Mouse (Mus musculus) heart, postnatal 36 days (tissue): ENCODE measurements around the gene Gm14214. TPM values are rescaled to one million over a fixed set of nuclear protein-coding genes. Genes with fewer than 3 reads are reported as not detected.

Experiments used
- DNase-seq, 2 experiments: peaks; one replicate each; pipeline ENCODE4 v3.0.0; 2021 to 2022
- intact Hi-C: fragments of 180-260 bp; cut with DNase I; formaldehyde crosslinking; loops from one replicate; pipeline ENCODE4 v1.15.1; 2025
- total RNA-seq, 2 experiments: library from RNA; stranded (reverse); gene quantifications; 2 replicates each; pipeline ENCODE4 v1.2.3; 2021

Gene Gm14214
- not detected for total RNA-seq

DNA sequence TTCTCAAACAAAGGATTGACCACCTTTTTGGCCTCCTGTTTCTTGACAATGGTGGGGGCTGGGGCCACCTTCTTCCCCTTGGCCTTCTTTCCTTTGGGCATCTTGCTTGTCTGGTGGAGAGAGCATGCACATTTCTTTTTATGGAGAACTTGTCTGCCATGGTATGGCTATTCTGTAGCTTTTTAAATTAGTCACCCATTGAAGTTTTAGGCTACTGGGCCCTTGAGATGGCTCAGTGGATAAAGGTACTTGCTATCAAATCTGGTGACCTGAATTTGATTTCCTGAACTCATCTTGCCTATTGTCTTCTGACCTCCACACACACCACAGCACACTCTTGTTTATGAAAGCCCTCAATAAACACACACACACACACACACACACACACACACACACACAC lies at the start of gene Gm14214:
Gm14214 (minus strand) TSS at position 101 of the 400 bp plus-strand sequence.
- DNase-seq: no peak
- intact Hi-C loops: no loop called here

DNA sequence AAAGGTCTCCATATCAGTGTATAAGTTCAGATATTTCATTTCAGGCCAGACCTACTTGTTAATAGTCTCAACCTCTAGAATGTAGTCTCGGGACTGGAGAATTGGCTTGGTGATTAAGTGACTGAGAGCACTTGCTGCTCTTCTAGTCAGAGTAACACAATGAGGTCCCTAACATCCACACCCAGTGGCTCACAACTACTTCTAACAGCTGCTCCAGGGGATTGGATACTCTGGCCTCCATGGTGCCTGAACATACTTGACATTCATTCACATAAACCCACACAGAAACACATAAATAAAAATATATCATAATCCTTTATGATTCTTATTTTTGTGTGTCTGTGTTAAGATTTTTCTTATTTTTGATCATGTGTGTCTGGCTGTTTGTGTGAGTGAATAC lies 48.8 kb upstream of the Gm14214 start:
- intact Hi-C loops: loop anchor here (5.0 kb wide), 1 partner anchor 34 kb away; no protein-coding TSS in a partner anchor
- DNase-seq: no peak

DNA sequence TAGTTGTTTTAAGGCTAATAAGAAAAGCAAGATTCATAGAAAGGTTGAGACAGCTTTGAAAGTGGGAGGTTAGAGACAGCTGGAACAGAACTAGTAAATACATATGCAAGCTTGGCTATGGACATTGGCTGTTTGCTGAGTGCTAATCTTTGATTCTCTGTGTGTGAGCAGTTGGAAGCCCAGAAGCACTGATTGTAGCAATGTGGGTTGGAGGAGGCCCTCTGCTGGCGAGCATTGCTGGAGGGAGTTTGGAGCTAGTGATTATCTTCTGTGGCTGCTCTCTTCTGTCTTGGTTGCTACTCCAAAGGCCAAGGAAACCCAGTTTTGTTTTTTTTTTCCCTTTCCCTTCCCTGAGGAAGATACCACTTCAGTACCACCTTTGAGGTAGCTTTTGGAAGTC lies 48.0 kb upstream of the Gm14214 start:
- intact Hi-C loops: loop anchor here (2.0 to 5.0 kb wide), 2 partner anchors 25 to 35 kb away; no protein-coding TSS in a partner anchor
- DNase-seq: peak in 1 of 2 experiments; percentile 45

DNA sequence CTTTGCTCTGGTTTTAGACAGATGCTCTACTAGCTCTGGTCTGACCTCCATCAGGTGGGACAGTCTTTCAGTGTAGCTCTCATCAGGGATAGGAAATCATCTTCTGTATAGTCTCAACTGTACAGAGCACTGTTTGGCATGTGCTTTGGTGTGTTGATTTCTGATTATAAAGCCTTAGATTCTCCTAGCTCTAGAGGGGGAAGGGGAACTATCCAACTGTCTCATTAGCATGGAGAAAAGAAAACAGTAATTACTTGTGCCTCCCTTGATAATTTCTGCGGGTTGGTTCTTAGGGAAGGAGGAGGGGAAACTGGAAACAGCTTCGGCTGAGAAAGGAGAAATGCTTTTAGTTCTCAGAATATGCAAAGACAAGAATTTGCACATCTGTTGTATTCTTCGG lies 47.3 kb upstream of the Gm14214 start:
- intact Hi-C loops: loop anchor here (2.0 to 5.0 kb wide), 2 partner anchors 24 to 35 kb away; no protein-coding TSS in a partner anchor
- DNase-seq: no peak

DNA sequence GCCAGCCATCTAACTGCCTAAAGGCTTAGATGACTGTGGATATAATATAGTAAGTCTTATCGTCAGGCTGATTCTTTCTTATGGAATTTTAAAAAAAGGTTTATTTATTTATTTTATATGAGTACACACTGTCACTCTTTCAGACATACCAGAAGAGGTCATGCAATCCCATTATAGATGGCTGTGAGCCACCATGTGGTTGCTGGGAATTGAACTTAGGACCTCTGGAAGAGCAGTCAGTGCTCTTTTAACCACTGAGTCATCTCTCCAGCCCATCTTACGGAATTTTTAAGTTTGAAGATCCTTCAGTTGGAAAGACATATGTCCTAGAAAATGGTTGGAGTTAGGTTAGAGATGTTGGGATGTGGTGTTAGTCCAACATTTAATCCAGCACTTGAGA lies 43.6 kb upstream of the Gm14214 start:
- intact Hi-C loops: no loop called here
- no peak for DNase-seq

DNA sequence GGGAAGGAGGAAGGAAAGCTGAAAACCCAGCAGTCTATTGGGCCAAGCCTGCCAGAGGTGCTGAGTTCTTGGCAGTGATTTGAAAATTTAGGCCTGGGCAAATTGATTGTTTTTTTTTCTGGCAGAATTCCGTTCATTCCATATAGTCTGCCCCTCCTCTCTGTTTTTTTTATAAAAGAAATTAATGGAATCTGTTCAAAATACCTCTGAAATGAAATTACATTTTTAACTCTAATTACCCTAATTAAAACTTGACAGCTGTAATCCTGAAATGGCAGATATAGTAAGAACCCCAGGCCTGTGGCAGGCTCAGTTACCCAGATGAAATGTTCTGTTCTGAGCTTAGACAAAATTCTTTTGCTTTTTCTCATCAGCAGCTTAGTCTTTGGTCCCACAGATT lies 41.0 kb upstream of the Gm14214 start:
- intact Hi-C loops: no loop called here
- DNase-seq: no peak

DNA sequence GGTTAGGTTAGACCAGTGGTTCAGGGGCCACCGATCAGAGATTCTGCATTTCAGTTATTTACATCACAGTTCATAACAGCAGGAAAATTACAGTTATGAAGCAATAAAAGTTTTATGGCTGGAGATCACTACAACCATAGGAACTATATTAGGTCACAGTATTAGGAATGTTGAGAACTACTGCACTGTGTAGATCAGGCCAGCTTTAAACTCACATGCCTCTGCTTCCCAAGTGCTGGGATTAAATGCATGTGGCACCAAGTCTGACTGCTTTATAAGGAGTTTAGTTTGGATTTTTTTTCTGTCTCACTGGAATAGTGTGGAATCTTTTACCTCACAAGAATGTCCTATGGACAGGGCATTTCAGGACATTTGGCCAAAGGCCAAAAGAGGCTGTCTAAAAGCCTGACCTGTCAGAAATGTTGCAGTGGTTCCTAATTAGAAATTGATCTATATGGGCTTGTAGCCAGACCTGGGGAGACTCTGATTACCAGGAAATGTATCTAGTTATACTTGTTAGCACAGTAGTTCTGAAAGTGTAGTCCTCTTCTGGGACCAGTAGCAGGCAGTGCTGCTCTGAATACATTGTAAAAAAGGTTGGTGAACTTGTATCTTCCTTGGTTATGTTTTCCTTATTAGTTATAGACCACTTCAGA lies 39.4 kb upstream of the Gm14214 start:
- peak; percentile 23 to 45 for DNase-seq
- intact Hi-C loops: no loop called here

DNA sequence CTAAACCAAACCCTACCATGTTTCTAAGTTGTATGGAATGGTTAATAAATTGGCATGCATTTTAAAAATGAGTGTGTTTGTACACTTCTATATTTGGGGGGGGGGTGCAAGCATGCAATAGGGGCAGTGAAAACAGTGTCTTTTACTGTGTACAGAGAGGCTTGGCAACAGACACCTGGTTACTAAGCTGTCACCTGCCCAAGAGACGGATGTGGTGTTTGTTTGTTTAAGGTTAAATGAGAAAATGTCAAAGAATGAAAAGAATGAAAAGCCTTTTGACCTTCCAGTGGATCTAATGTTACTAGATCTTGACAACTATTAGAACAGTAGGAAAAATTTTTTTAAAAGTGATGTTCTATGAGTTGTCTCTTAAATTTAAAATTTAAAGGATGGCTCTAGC lies 37.9 kb upstream of the Gm14214 start:
- intact Hi-C loops: no loop called here
- no peak for DNase-seq

DNA sequence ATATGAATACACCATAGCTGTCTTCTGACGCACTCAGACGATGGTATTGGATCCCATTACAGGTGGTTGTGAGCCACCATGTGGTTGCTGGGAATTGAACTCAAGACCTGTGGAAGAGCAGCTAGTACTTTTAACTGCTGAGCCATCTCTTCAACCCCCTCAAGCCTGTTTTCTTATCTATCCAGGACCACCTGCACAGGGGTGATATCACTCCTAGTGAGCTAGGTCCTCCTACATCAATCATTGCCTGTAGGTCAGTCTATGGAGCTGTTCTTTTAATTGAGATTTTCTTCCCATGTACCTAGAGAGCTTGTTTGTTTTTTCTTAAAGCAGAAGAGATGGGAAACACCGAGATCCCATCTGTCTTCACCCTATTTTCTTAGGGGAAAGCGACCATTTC lies 34.0 kb upstream of the Gm14214 start:
- intact Hi-C loops: no loop called here
- no peak for DNase-seq

DNA sequence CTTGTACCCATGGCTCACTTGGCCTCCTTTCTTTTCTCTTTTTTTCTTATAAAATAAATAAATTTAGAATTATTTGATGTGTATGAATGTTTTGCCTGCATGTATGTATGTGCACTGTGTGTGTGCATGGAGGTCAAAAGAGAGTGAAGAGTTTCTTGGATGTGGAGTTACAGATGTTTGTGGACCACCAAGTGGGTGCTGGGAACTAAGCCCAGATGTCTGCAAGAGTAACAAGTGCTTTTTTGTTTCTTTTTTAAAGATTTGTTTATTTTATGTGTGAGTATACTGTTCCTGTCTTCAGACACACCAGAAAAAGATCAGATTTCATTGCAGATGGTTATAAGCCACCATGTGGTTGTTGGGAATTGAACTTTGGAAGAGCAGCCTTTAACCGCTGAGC lies 33.5 kb upstream of the Gm14214 start:
- DNase-seq: no peak
- intact Hi-C loops: no loop called here

DNA sequence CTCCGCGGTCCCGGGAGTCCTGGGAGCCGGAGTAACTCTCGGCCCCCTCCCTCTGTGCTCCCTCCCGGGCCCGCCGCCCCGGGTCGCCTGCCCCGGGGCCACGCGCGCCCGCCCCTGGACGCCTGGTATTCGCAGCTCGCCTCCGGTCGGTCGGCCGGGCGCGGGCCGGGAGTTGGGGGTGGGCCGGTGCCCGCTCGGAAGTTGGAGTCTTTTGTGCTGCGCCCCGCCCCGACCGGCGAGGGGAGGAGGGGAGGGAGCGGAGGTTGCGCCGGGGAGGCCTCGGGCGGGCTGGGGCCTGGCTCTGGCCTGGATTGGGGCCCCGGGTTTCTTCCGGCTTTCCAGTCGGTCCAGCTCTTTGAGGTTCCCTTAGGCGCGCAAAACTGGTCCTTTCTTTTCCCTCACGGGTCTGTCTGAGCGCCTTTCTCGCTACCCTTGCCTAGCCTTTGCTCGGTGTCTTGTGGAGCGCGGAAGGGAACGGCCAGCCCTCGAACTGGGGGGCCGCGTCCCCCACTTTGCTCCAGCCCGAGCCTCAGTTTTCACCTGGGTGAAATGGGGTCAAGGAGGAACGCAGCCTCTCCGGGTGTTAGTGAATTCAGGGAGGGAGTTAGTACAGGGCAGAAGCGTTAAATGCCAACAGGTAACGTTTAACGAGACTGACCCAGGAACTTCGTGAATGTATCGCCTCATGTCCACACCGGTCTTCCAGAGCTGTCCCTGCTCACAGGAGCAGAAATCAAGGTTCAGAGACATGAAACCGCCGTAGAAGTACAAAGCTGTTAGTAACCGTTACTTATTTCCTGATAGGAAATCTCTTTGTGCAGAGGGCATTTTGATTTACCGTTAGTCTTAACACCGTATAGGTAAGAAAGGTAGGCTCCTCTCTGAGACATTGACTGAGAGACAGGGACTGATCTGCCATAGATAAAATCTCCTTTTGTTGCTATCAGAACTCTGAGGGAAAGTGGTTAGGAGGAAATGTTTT lies 22.1 kb upstream of the Gm14214 start:
- intact Hi-C loops: loop anchor here (2.0 to 5.0 kb wide), 4 partner anchors 25 to 135 kb away; partner anchors contain the start of gene Eif2s2
- DNase-seq: peak; percentile 79 to 85

DNA sequence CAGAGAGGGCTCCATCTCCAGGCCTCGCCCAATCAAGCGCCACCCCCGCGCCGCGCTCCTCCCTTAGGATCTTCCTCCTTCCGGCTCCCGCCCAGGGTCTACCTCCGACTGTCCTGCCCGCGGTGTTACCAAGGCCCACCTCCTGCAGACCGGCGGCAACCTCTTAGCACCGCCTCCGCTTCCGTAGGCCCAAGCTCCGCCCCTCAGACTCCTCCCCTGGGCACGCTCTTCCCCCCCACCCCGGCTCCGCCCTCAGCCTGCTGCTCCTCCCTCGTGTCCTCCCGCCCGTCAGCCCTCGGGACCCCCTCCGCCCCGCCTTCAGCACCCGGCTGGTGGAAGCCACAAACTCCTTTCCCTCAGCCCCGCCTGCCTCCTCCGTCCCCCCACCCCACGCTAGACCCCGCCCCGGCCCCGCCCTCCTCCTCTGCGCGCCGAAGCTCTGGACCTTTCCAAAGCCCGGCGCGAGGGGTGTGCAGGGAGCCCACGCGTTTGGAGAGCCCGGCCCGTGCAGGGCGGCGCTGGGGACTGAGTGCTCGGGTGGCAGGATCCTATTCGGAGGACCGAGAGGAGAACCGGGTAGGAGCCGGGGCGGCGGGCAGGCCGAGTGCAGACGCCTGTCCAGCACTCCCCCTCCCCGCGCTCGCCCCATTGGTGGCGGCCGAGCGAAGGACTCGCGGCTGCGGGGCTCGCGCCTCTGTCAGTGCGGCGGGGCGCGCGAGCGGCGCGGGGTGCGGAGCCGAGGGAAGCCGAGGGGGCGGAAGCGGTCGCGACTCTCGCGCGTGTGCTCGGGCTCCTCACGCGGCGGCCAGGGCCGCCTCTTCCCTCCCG lies 21.0 kb upstream of the Gm14214 start, which contains the start of the genes Raly and a:
Raly (plus strand) TSS at position 441 of the 828 bp plus-strand sequence.
a (plus strand) TSS at position 747 of the 828 bp plus-strand sequence.
- intact Hi-C loops: loop anchor here (2.0 to 5.0 kb wide), 3 partner anchors 64 to 134 kb away; partner anchors contain the start of gene Eif2s2
- DNase-seq: peak; percentile 91 to 94

DNA sequence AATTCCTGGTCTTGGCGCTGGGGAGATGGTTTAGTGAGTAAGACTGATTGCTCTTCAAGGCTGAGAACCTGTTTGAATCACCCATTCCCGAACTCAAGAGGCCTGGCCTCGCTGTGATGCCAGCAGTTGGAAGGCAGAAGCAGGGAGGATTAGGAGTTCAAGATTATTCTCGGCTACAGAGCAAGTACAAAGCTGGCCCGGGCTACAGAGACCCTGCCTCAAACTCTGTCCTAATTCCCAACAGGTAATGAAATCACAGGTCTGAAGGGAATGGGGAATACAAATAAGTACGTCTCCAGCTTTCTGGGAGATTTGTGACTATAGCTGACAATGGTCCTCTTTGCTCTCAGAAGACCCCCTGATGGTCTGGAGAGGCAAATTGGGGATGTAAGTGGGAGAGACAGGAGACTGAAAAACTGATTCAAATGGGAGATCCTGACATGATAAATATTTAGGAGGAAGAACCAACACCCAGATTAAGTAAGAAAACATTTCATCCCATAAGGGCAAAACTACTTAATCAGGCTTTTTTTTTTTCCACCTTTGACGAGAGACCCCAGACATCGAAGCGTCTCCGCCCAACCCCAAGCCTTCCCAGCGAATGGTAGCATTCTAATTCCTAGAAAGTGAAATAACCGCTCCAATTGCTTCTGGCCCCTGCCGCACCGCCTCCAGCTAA lies 20.3 kb upstream of the Gm14214 start:
- intact Hi-C loops: loop anchor here (2.0 to 5.0 kb wide), 3 partner anchors 65 to 133 kb away; partner anchors contain the start of gene Eif2s2
- DNase-seq: no peak

DNA sequence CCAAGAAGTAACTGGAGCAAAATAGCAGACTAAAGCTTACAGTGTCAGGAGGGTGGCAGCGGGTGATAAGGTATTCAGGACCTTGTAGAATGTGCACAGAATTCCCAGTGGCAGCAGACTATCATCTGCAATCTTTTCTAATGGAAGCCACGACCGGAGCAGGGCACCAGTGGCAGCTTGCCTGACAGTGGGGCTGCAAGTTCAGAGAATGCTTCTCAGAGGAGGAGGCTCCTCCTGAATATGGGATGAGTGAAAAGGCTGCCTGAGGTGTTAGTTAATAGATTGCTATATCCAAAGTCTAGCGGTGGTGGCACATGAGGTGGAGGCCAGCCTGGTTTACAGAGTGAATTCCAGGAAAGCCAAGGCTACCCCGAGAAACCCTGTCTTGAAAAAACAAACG lies 19.6 kb upstream of the Gm14214 start:
- DNase-seq: no peak
- intact Hi-C loops: no loop called here

DNA sequence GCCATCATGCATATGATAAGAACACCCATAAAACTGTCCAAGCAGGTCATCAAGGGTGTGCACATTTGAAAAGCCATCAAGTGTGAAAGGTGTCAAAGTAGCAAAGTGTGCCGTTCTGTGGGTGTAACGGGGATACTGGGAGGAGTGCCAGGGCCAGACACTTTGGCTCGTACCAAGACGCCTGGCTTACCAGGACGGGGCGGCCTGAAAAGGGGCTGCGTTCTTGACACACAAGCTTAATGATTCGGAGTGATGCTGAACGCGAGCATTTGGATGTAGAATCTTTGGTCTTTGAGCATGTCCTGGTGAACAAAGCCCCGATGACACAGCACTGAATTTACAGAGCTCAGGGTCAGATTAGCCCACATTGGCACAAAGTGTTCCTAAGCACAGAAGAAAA lies 16.9 kb upstream of the Gm14214 start:
- intact Hi-C loops: no loop called here
- DNase-seq: no peak

DNA sequence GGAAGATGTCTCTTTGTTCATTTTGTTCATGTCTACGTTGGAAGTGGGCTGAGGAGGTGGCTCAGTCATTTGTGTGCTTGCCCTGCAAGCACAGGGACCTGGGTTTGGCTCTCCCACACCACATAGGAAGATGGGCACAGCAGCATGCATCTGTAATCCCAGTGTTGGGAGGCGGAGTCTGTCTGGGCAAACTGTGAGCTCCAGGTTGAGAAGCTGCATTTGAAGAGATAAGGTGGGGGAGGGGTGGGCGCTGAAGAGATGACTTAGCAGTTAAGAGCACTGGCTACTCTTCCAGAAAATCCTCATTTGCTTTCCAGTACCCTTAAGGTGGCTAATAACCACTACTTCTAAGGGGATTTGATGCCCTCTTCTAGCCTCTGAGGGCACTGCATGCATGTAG lies 16.4 kb upstream of the Gm14214 start:
- DNase-seq: no peak
- intact Hi-C loops: no loop called here

DNA sequence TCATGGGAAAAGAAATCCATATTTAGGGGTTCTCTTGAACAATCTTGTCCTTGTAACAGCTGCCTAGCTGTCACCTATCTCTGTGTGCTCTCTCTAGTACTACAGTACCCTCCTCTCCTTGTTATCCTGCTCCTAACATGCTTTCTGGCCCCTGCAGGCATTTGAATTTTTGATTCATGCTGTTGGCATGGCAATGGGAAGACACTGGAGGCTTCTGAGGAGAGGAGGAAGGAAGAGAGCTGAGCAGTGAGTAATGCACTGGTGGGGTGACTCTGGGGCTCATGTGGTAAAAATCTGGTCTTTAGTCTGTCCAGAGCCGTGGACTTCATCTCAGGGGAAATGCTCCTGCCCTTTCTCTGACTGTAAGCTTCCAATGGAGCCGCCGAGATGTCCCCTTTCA lies 15.5 kb upstream of the Gm14214 start:
- DNase-seq: no peak
- intact Hi-C loops: no loop called here

DNA sequence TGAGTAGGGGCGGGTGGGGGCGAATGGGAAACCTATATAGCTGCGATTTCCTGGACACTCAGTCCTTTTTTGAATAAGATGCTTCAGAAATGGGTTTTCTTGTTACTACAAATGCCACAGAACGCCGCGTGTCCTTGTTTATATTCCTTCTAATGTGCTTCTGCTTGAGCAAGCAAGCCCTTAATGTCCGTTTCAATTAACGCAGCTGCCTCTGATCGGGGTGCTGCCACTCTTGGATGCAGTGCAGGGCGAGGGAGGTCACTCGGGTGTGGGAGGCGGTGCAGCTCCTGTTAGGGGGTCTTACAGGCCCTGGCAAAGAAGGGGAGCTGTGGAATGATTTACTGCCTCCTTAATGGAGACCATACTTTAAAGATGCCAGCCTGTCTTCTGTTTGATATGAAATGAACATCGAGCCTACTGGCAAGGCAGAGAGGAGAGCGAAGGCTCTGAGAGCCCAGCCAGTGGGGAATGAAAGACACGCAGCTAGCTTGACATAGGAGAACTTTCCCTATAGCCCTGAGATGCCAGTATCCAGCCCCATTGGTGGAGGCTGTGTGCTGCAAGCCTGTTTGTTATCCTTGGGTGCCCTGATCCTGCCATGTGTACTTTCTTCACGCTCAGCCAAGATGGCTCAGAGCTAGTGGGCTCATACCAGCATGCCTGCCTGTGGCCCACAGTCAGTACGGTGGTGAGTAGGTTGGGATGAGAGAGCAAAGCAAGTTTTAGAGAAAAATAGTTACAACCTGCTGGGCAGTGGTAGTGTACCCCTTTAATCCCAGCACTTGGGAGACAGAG lies 13.2 kb upstream of the Gm14214 start:
- intact Hi-C loops: loop anchor here (5.0 kb wide), 1 partner anchor 46 kb away; no protein-coding TSS in a partner anchor
- no peak for DNase-seq

DNA sequence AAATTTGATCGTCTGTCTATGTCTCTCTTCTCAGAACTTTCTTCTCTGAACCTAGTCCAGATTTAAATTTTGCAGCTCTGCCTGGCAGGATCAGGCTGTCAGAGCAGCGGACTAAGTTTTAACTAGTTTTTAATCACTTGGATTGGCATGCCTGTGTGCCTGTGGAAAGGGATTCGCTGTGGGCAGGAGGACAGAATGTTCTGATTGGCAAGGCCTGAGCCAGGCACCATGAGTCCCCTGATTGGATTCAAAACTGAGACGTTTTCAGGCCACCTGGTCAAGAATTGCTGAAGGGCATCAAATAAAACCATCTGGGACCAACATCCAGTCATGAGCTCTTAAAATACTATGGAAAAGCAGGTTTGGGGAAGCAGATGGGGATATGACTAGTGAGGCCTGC lies 12.5 kb upstream of the Gm14214 start:
- intact Hi-C loops: loop anchor here (5.0 kb wide), 1 partner anchor 45 kb away; no protein-coding TSS in a partner anchor
- DNase-seq: no peak
